Mouse (Mus musculus) T-helper 2 cell (primary cell): ENCODE data around the gene Nat8f2.

ENCODE experiments used
- in situ Hi-C: fragments of 300-600 bp; cut with MboI, MseI; formaldehyde crosslinking; loops from one replicate; pipeline ENCODE4 v1.15.1; 2025; ENCODE audit warnings: high pct_unique_total_duplicates

The Nat8f2 gene

GRCm38 (mm10) chr6:85825886-85826285, 43.1 kb downstream of the Nat8f2 start:
- in situ Hi-C loops, result no loop called here

- in situ Hi-C loops, result no loop called here
These were observed 45.4 kb downstream of the Nat8f2 start for GRCm38 (mm10) chr6:85823382-85824090.

GRCm38 (mm10) chr6:85822286-85822685, 46.7 kb downstream of the Nat8f2 start:
- in situ Hi-C loops, result no loop called here

- in situ Hi-C loops, result no loop called here
These were observed 48.1 kb downstream of the Nat8f2 start, which contains the start of the genes Nat8f6 and Nat8f5 for GRCm38 (mm10) chr6:85820837-85821236. Gene Nat8f6, minus strand, starts transcription at chr6:85820954. Gene Nat8f5, minus strand, starts transcription at chr6:85820972.

GRCm38 (mm10) chr6:85818338-85818737, 50.6 kb downstream of the Nat8f2 start:
- in situ Hi-C loops, result no loop called here
